Mouse (Mus musculus): ENCODE results near the gene Rnaset2b.
"Not testable (repeated sequence)": the region's sequence is repeated elsewhere in the genome, so short reads cannot be mapped to it uniquely, and the experiment has no call there.

Gene Rnaset2b

DNA sequence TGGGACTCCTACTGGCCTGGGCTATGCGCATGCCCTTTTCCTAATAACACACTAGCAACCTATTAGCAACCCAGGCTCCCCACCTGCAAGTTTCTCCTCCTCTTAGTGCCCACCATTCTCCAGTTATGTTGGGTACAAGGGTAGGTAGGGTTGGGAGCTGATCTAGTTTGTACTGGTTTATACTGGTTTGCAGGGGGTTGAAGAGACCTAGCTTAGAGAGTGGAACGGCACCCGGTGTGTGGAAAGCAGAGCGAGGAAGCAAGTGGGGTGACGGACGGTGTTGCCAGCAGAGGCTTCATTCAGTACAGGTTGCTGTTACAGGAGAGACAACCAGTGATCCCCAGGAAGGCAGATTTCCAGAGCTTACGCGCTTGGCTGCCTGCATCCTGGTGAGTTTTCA lies at the start of gene Rnaset2b:
Gene Rnaset2b (plus strand): TSS at position 301 of the 400 bp plus-strand sequence.
- not testable (repeated sequence) for DNase-seq (ENCODE audit: low read depth, low spot score)

DNA sequence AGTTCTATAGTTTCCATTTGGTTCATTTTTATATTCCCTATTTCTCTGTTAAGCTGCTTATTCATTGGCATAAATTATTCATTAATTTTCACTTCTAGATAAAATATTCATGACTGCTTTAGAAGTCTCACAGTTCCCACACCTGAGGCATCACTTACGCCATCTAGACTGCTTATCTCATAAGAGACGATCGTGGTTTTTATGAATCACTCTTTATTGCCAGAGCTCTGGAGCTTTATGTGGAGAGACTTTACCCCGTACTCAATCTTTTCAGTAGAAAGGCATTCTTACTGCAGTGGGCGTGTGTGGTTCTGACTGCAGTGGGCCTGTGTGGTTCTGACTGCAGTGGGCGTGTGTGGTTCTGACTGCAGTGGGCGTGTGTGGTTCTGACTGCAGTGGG lies 38.8 kb upstream of the Rnaset2b start:
- not testable (repeated sequence) for DNase-seq (ENCODE audit: low read depth, low spot score)

DNA sequence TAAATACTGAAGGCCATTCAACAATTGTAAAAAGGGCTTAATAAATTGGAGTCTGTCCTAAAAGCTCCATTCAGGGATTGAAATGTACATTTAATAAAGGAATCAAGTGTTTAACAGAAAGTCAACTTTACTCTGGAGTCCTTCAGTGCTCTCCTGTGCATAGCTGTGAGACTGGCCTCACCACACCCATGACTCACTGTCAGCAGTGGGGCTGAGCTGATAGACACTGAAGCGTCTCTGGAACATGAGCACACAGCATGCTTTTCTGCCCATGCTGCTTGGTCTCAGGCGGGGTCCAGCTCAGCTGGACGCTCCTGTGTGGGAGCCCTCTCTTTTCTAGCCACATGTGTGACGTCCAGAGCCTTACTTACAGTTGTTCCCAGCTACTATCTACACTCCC lies 27.9 kb upstream of the Rnaset2b start:
- DNase-seq (ENCODE audit: low read depth, low spot score), result not testable (repeated sequence)

DNA sequence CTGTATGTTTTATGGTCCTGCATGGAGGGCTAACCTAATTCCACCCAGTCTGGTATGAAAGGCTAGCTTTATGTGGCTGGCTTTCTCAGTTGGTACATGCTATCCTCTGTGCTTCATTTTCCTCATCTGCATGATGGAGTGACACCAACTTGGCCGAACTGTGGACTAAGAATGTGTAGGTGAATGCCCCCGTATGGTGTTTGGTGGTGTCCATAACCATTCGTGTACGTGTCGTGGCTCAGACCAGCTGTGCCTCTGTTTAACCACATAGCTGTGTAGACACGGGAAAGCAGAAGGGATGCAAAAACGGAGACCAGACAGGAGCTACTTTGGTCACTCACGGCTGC lies 22.8 kb upstream of the Rnaset2b start:
- not testable (repeated sequence) for DNase-seq (ENCODE audit: low read depth, low spot score)

DNA sequence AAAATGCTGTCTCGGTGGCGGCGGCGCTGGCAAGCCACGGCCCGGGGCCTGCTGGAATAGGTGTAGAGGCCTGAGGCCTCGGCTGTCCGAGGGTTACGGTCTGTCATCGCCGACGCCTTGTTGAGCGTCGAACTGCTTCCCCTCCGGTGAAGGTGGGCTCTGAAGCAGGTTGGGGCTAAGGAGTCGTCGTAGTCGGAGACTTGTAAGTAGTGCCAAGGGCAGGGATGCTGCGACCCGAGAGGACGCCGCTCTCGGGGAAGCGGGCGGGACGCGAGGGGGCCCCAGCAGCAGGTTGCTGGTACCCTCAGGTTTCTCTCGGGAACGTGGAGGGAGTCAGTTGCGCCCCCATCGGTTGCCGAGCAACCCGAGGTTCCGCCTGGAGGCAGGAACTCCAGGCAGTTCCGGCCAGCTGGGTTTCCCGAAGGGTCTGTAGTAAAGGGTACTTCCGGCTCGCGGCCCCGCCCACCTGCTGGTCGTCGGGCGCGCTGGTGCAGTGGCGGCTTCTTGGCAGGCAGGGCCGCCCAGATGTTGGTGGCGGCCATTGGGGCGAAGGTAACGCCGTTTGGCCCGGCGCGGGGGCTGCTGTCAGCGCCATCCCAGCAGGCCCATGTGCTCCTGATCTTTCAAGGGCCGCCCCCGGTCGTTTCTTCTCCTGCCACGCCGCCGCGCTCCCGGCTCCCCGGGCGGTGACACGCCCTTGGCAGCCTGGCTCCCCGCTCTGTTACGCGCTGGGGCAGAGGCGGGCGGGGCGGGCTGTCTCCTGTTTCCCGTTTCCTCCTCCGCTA lies 22.3 kb upstream of the Rnaset2b start, which contains the start of gene Rsph3b:
Gene Rsph3b (minus strand): TSS at position 699 of the 785 bp plus-strand sequence.
- DNase-seq (ENCODE audit: low read depth, low spot score), result not testable (repeated sequence)

DNA sequence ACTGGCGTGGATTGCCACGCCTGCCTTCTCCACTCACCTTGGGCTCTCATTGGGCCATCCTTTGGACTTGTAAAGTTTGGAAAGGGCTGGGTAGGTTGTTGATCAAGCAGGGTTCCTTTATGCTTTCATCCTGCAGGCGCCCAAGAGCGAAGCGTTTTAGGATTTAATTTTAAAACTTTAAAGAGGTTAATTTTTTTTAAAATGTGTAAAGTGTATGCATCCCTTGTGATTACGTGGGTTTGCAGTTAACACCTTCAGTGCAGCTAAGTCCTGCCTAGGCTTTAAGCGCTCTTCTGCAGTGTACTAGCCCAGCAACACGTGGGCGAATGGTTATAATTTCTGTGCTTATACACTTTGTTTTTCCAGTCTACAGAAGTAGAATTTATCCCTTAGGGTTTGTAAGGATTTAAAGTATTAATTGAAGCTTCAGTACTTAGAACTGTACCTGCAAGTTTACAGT lies 21.6 kb upstream of the Rnaset2b start:
- not testable (repeated sequence) for DNase-seq (ENCODE audit: low read depth, low spot score)

DNA sequence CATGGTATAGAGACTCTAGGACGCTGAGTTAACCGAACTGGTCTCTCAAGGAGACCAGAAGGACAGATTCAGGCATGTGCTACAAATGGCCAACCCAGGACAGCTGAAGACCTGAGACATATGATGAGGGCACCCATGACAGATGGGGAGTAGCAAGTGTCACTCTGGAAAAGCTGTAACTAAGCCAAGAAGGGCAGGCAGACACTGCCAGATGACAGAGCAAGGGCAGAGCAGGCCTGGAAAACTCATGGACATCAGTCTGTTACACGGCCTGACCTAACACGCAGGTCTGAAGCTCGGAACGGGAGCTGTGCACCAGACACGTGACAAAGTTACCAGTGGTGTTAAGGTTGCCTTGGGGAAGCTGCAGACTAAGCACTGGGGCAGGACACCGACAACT lies 11.6 kb upstream of the Rnaset2b start:
- DNase-seq (ENCODE audit: low read depth, low spot score), result not testable (repeated sequence)

DNA sequence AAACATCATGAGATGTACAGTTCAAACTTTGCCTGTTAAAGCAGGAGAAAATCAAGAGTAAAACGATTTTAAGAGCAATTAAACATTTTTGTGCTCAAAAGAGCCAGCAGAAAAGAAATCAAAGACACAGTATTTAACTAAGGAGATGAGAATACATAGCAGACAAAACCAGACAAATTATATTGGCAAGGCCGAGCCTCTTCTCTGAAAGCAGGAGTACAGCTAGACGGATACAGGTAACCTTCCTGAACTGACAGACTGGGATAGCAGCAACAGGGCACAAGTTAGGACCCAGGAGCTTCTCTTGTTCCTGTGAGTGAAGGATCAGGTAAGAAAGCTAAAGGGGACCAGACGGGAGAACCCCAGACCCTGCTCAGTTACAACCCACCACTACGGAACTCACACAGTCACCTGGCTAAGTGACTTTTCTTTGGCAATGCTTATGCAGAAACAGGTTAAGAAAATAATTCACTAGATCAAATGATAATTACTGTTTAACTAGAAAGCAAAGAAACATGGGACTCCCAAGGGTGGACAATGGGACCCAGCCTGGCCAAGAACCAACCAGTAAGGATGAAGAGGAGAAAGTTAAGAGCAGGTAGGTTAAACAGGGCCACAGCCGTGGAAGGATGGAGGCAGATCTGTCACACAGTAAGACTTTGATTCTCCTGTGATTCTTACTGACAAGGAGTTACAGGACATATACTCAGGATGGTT lies 10.7 kb upstream of the Rnaset2b start:
- DNase-seq (ENCODE audit: low read depth, low spot score), result not testable (repeated sequence)

DNA sequence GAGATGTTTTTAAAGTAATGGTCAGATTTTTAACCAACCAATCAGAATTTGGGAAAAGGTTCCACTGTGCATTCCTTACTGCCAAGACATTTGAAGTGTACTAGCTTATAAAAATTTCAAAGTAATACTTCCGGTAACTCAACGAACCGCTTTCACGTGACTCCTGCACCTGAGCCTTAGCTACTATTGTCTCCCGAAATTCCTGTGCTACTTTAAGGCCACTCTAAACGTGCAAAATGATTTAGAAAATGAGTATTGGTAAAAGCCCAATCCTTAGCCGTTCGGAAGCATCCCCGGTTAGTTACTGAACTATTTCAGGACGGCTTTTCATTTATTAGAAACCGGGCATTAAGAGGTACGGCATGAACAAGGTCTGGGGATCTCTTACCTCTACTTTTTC lies 10.1 kb upstream of the Rnaset2b start:
- not testable (repeated sequence) for DNase-seq (ENCODE audit: low read depth, low spot score)

DNA sequence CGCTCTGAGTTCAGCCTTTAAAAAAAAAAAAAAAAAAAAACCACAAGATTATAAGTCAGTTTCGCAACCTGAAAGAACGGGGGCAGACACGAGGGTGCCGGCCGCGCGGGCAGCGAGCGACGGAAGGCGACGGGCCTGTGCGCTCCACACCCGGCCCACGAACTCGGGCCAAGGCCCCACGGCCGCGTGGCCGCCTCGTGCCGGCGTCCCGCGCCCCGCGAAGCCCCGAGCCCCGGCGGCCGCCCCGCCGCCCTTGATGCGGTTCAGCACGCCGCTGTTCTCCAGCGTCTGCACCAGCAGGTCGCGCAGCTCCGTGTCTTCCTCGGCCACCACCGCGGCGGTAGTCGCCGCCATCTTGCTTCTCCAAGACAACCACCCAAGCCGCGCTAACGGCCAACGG lies 9.7 kb upstream of the Rnaset2b start, which contains the start of gene Tagap1:
Gene Tagap1 (minus strand): TSS at position 381 of the 400 bp plus-strand sequence.
- not testable (repeated sequence) for DNase-seq (ENCODE audit: low read depth, low spot score)

DNA sequence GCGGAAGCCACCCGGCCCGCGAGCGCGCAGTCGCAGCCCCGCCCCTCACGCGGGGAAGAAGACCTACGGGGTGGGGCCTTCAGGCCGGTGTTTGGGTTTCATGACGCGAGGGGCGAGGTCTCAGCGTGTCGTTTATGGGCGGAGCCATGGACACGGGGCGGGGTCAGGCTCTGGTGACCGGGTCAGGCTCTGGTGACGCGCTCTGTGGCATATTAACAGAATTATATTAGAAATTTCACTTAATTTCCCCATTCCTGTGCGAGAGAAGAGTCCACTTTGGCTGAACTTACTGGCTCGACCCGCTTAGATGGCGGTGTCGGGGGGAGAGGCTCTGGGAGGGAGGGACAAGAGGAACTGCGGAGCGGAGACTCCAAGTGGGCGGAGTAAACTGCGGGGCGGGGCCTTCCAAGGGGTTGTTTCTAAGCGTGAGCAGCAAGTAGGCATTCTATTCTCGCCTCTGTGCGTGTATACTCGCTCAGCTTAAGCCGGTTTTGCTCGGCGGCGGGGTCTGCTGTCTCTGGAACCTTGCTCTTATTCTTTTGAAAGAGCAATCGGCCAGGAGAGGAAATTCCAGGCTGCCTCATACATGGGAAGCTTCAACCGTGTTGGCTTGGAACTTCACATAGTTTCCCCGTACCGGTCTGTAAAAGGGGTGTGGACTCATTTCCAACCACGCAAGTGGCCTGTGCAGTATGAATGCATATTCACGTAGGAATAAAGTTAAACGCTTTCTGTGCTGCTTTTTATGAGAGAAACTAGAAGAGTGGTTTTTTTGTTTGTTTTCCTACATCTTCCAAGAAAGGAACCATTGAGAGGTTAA lies 9.0 kb upstream of the Rnaset2b start:
- not testable (repeated sequence) for DNase-seq (ENCODE audit: low read depth, low spot score)

DNA sequence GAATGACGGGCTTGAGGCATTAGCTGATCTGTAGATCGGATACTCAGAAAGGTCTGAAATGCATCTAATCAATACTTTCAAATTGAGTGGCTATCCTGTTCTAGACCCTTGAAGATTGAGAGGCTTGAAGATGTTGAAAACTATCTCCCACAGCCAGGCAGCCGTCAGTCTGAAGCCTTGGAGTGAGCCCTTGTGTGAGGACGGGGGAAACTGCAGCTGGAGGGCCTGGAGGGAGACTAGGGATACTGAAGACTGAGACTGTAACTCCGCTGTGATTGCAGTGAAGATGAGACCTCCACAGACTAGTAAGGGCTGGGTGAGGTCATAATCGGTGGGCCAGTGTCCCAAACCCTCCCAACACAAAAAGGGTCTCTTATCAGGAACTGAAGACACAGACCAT lies 8.1 kb upstream of the Rnaset2b start:
- not testable (repeated sequence) for DNase-seq (ENCODE audit: low read depth, low spot score)

DNA sequence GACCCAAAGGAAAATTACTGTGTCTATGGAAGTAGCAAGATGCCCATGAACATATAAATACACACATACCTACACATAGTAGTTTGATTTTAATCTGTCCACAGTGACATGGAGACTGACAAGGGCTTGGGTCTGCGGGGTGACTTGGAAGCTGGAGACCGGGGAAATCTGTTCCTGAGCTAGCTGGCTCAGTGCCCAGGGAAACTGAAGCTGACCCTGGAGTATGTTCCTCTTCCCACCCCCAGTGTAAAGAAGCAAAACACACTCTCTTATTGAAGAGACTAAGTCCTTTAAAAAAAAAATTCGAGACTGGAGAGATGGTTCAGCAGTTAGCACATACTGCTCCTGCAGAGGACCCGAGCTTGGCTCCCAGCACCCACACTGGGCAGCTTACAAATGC lies 7.5 kb upstream of the Rnaset2b start:
- DNase-seq (ENCODE audit: low read depth, low spot score), result not testable (repeated sequence)

DNA sequence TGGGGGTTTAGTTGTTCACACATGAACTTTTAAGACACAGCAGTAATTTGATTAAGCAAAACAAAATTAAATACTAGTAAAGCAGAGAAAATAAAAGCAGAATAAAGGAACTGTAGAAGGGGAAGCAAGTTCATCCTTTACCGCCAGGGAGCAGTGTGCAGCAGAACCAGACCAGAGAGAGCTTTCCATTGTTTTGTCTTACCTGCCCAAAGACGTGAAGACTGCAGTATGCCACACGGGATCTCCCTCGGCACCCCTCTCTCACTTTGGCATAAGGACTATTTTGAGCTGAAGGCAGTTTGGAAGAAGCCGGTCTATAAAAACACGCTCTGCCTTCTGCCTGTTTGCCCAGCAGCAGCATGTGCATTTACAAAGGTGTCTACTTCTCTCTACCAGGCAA lies 5.1 kb upstream of the Rnaset2b start:
- DNase-seq (ENCODE audit: low read depth, low spot score), result not testable (repeated sequence)

DNA sequence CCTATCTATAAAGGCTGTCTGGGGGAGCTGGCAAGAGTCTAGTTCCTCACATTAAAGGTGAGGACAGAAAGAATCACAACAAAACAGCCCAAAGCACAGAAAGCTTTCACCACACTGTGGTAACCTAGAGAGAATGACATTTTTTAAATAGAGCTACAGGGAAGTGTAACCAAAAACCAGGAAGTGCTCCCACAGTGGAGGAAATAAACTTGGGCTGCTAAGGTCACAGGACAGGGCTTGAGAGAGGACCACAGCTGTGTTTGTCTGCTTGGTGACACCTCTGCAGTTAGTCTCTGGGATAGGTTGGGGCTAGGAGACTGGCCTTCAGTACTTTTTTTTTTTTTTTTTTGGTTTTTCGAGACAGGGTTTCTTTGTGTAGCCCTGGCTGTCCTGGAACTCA lies 2.8 kb upstream of the Rnaset2b start:
- not testable (repeated sequence) for DNase-seq (ENCODE audit: low read depth, low spot score)

DNA sequence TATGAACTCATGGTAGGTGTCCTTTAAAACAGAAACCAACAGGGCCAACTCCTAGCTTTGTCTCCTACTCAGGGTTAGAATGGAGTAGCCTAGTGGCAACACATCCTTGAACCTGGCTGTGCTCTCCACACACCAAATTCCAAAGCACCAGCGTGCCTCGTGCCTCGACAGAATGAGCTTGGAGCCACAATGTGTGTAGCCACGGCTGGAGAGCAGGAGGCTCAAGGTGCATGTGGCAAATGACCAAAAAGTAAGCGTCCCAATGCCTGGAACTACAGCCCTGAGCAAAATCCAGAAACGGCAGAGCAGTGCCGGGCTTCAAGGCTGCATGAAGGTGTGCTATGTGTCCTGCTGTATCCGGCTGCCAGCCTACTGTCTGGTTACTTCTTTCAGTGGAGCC lies 804 bp downstream of the Rnaset2b start:
- not testable (repeated sequence) for DNase-seq (ENCODE audit: low read depth, low spot score)

DNA sequence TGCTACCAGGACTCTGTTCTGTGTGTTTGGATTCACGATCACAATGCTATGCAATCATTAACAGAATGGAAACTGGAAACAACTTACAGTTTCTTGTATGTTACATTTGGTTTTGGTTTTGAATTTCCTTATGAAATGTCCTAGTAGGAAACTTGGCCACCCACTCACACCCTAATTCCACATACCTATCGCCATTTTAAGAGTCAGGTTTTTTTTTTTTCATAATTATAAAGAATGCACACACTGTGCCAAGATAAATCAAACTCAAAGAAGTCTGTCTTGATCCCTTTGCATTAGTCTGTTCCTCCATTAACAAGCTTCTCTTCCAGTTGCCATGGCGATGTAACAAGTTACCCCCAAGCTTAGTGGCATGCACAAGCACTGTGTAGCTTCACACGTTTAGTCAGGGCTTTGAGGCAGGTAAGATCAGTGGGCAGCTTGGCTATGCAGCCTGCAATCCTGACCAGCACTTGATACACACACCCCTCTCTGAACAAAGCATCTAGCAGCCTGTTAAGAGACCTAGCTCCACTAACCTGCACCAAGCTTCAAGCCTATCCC lies 2.5 kb downstream of the Rnaset2b start:
- not testable (repeated sequence) for DNase-seq (ENCODE audit: low read depth, low spot score)

DNA sequence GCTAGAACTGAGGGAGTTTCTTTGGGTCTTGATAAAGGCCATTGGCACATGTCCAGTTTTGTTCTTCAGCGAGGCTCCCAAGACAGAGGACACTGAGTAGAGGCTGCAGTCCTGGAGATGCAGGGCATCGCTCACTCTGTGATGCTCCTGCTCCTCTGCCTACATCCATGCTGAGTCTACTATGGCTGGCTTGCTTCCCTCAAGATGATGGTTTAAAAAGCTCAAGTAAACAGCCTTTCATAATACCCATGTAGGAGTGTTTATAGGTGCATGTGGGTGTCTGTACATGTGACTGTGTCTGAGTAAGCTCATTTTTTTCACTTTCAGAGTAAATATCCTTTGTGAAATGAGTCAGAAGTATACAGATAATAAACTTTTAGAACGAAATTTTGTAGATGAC lies 4.6 kb downstream of the Rnaset2b start:
- DNase-seq (ENCODE audit: low read depth, low spot score), result not testable (repeated sequence)

DNA sequence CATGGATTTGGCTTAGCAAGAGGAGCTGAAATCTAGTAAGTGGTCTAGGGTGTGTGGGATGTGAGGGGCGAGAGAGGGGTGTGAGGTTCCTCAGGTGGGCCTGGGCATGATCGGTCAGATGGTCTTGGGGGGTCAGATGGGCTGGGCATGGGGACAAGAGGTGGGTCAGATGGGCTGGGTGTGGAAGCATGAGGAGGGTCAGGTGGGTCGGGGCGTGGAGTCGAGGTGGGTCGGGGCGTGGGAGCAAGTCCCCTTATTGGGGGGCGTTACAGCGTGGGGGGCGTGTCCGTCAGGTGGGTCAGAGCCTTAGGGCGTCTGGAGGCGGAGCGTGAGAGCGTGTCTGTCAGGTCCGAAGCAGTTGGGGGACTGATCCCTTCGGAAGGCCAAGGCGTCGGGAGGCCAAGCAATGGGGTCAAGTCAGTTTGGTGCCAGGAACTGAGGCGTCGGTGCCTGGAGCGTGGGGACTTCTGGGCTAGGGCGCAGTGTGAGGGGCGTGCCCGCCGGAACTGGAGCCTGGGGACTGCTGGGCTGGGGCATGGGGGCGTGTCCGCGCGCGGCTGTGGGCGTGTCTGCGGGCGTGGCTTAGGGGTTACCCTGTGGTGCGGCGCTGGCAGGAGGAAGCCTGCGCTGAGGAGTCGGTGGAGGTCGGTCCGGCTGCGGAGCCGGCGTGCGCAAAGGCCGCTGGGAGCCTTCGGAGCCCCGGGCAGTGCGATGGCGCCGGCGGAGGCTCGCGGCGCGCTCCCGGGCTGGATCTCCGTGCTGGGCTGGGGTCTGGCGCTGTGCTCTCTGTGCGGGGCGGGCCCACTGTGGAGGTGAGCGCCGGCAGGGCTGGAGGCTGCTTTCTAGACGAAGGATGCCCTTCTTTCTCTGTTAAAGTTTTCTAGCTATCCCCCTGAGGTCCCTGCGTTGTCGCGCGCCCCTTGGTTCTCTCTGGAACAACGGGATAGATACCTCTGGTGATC lies 8.1 kb downstream of the Rnaset2b start, which contains the start of gene Gm49721:
Gene Gm49721 (plus strand): TSS at position 618 of the 962 bp plus-strand sequence.
- not testable (repeated sequence) for DNase-seq (ENCODE audit: low read depth, low spot score)

DNA sequence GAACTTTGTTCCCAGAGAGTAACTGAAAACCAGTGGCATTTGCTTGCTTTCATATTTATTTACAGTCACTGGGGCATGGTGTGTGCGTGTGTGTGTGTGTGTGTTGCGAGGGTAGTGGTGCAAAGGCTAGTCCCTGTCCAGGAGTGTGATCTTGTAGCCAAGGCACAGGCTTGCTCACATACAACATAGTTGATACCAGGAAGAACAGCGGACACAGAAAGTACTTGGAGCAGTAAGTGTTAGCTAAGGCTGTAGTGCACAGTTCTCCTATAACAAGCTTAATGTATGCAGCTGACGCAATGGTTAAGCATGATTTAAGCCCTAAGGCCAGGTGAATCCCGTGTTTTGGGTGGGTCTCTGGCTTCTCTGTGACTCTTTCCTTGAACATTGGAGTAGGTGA lies 8.9 kb downstream of the Rnaset2b start:
- DNase-seq (ENCODE audit: low read depth, low spot score), result not testable (repeated sequence)
